ENCODE assay signal across 24 mouse cellular contexts in the genomic region with DNA sequence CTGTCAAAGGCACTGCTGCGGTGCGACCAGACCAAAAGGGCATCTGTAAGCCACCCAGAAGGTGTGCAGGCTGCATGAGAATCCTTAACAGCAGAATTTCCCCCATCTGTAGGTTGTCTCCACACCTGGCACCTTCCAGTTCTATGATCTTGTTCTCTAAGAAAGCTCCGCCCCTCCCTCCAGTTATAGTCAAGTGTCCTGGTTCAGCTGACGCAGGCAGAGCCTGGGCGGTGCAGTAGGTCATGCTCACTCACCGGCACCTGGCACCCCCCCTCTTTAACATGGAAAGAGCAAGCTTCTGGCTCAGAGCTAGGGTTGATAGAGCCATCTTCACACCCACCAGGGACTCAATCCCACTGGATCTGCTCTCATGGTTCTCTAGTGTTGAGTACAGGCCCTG.
"Had no signal": no experiment of that assay in that cellular context is flagged by ENCODE, and none has a peak within 500 bp of the region (broad histone marks: within the 10 kb centered on the region; RNA-seq: fewer than 3 reads in every experiment).

No protein-coding gene starts in this region.

- H3K4me2 ChIP-seq: kidney, embryonic 15.5 days; limb, embryonic 13.5 days; liver, embryonic 12.5 days; liver, embryonic 15.5 days; lung, embryonic 14.5 days; midbrain, embryonic 12.5 days; midbrain, embryonic 15.5 days; neural tube, embryonic 12.5 days; neural tube, embryonic 15.5 days had no signal

- H3K27me3 ChIP-seq: kidney, embryonic 15.5 days; limb, embryonic 13.5 days; liver, embryonic 12.5 days; liver, embryonic 15.5 days; midbrain, embryonic 12.5 days; midbrain, embryonic 15.5 days; neural tube, embryonic 12.5 days; neural tube, embryonic 15.5 days had no signal

- H3K27ac ChIP-seq: kidney, embryonic 15.5 days; limb, embryonic 10.5 days; limb, embryonic 13.5 days; liver, embryonic 12.5 days; liver, embryonic 15.5 days; macrophage; midbrain, embryonic 12.5 days; midbrain, embryonic 15.5 days; neural tube, embryonic 12.5 days; neural tube, embryonic 15.5 days had no signal

- ATAC-seq: inflammation-experienced regulatory T-cells, adult 6 months; liver, embryonic 12.5 days; midbrain, embryonic 15.5 days had no signal

- H3K9me3 ChIP-seq: kidney, embryonic 15.5 days; limb, embryonic 10.5 days; limb, embryonic 13.5 days; liver, embryonic 12.5 days; liver, embryonic 15.5 days; midbrain, embryonic 12.5 days; midbrain, embryonic 15.5 days; neural tube, embryonic 12.5 days; neural tube, embryonic 15.5 days had no signal

- H3K4me1 ChIP-seq: kidney, embryonic 15.5 days; limb, embryonic 10.5 days; limb, embryonic 13.5 days; liver, embryonic 12.5 days; neural tube, embryonic 12.5 days; neural tube, embryonic 15.5 days had no signal

- H3K4me3 ChIP-seq: kidney, embryonic 15.5 days; limb, embryonic 10.5 days; limb, embryonic 13.5 days; liver, embryonic 12.5 days; liver, embryonic 15.5 days; midbrain, embryonic 12.5 days; midbrain, embryonic 15.5 days; neural tube, embryonic 12.5 days; neural tube, embryonic 15.5 days had no signal

- H3K9ac ChIP-seq: kidney, embryonic 15.5 days; limb, embryonic 13.5 days; liver, embryonic 12.5 days; liver, embryonic 15.5 days; lung, embryonic 14.5 days; midbrain, embryonic 12.5 days; midbrain, embryonic 15.5 days; neural tube, embryonic 12.5 days; neural tube, embryonic 15.5 days had no signal

- DNase-seq: kidney, adult 11 months; kidney, adult 8-10 months; kidney, postnatal 10 days; kidney, postnatal 36 days; liver; lung, embryonic 14.5 days; right cerebral cortex, adult 18-20 months; right cerebral cortex, postnatal 14 days; right cerebral cortex, postnatal 4 days; spleen, adult 18-20 months; thymus, adult 2 months; thymus, postnatal 14 days; thymus, postnatal 4 days had no signal
